Mouse (Mus musculus): Measurements from ENCODE around the gene Gm9958. TPM values are rescaled to one million over a fixed set of nuclear protein-coding genes. Genes with fewer than 3 reads are reported as not detected.

Gene Gm9958
- total RNA-seq (2022) = 1 to 10 TPM; 1.1 to 3.1 (median 2.2) TPM

- DNase-seq (ENCODE audit: low spot score in 2 of 2) = peak in 1 of 2 experiments; percentile 13
Measured at GRCm38 (mm10) chr5:90367067-90367303, at the start of gene Gm9958. Gm9958 (plus strand) TSS chr5:90367204.

DNA sequence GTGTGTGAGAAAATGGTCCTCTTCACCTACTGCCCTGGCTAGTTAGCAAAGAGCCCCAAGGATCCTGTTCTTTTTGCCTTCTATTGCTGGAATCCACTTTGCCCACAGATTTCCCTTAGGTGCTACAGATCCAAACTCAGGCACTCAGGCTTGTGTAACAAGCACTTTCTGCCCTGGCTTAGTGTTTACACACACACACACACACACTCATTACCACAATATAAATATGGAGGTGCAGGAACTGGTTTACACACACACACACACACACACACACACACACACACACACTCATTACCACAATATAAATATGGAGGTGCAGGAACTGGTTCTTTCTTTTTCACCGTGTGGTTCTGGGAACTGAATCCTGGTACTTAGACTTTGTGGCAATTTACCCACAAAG, 35.9 kb upstream of the Gm9958 start:
- DNase-seq (ENCODE audit: low spot score in 2 of 2) = no peak

- DNase-seq (ENCODE audit: low spot score in 2 of 2) = no peak
Measured at GRCm38 (mm10) chr5:90332478-90332877, 34.5 kb upstream of the Gm9958 start.

DNA sequence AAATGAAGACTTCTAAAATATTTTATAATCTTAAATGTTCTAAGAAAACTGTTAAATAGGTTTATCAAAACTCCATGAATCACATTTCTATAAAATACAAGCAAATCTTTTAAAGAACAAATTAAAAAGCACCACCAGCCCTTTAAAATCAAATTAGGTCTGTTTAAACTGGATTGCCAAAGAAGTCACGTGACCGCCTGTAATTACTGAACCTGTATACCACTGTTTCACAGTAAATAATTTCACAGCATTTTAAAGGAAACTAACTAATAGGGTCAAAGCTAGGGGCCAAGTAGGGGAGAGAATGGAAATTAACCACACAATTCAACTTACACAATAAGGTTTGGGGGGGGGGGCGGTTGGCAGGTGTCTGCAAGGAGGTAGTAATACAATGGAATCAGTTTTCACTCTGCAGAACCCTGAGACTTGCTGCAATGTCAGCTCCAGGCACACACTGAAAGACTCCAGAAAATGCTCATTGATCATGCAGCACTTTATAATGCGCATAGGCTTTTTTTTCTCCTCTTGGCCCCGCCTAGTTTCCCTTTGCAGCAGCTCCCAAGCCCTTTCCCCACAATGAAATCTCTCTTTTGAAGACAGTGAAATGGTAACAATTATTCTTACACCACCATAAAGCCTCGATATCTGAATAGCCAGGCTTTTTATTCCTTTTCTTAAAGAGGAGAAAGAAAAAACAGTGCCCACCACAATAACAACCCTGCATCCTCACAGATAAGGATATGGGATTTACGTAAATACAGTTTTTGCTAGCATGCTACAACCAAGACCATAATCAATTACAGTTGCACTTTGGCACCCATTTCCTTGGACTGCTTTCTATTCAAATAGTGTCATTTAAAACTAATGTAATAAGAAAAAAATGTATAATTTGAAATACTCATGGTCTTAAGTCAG, 28.6 kb upstream of the Gm9958 start:
- no peak for DNase-seq (ENCODE audit: low spot score in 2 of 2)

DNA sequence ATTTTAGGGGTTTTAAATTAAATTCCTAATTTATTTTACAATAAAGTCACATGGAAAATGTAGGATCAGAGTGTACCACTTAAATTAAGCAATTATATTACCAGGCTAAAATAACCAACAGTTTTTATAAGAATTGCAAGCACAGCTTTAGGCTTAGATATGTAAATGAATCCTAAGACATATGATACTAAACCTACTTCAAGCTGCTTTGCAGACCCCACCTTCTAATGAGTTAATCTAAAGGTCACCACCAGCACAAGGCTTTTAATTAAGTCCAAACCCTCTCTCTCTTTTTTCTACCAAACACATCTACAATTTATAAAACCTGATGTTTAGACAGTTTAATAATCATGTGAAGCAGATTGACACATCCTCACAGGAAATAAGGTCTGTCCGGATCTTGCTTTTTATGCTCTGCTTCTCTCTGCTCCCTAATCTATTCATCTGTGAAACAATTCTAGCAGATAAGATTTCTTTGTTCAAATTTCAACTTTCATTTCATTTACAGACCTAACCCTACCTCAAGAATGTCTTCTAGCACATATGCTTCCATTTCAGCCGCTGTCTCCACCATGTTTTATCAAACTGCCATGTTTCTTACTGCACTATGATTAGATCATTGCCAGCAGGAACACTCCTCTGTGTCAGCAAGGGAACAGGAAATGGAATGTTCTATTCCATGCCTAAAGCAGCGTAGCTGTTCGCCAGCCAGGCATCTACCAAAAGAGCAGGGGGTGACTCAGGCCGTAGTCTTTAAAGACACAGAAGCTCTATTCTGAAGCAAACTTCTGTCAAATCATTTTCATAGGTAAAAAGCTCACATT, 27.7 kb upstream of the Gm9958 start:
- peak; percentile 55 to 66 for DNase-seq (ENCODE audit: low spot score in 2 of 2)

DNA sequence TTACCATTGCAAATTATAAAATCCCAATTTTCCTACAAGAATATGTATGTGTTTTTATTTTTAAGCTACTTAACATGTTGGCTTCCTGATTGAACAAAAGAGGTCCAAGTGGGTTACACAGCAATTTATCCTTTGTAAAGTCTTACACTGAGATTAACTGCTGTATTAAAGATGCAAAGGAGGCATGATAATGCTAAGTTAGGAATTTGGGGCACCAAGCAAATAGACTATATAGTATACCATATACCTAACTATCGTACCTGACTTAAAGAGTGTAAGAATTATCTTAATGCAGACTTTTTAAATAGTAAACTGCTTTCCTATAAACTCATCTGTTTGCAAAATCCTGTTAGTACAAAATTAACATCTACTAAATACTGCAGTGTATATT, 27.1 kb upstream of the Gm9958 start:
- DNase-seq (ENCODE audit: low spot score in 2 of 2) = no peak

- no peak for DNase-seq (ENCODE audit: low spot score in 2 of 2)
Measured at GRCm38 (mm10) chr5:90340847-90341246, 26.2 kb upstream of the Gm9958 start.

- no peak for DNase-seq (ENCODE audit: low spot score in 2 of 2)
Measured at GRCm38 (mm10) chr5:90346877-90347276, 20.1 kb upstream of the Gm9958 start.

DNA sequence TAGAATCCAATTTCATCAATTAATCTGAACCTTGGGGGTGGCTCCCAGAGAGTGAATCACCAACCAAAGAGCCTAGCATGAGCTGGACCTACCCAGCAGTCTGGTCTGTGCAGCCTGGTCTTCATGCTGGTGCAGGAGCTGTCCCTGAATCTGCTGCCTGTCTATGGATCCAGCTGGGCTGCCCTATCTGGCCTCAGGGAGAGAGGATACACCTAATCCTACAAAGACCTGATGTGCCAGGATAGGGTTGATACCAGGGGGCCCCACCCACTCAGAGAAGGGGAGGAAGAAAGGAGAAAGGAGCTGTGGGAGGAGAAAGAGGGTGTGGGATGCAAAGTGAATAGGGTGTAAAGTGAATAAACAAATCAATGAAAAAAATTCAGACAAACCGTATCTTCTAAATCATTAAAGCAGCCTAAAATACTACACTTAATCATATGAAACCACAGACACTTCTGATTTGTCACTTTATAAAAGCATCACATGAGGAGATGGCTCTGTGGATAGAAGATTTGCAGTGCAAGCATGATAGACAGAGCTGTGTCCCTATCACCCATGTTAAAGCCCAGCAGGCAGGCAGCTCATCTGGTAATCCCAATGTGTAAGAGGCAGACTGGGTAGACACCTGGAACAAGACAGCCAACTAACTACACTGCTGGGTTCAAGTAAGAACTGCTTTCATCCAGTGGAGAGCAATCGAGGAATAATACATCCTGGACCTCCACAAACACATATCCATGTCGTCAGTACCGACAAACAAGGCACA, 13.3 kb upstream of the Gm9958 start:
- DNase-seq (ENCODE audit: low spot score in 2 of 2) = no peak

DNA sequence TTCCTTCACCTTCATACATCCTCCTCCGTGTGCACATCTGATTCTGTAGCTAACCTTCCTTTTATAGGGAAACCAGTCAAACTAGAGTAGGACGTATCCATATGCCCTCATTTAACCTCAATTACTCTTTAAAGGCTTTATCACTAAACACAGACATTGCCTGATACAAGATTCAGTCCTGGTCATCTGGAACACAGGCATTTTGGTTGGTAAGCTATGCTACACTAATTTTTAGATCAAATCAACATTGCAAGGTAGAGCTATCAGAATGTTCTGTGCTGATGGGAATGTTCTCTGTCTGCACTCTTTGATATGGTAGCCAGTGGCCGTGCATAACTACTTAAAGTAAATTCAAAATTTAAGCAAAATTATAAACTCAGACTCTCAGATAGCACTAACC, 11.2 kb upstream of the Gm9958 start:
- no peak for DNase-seq (ENCODE audit: low spot score in 2 of 2)

- peak; percentile 75 to 80 for DNase-seq (ENCODE audit: low spot score in 2 of 2)
Measured at GRCm38 (mm10) chr5:90364526-90364925, 2.5 kb upstream of the Gm9958 start.

- peak; percentile 38 to 47 for DNase-seq (ENCODE audit: low spot score in 2 of 2)
Measured at GRCm38 (mm10) chr5:90365141-90365951, 1.7 kb upstream of the Gm9958 start.

DNA sequence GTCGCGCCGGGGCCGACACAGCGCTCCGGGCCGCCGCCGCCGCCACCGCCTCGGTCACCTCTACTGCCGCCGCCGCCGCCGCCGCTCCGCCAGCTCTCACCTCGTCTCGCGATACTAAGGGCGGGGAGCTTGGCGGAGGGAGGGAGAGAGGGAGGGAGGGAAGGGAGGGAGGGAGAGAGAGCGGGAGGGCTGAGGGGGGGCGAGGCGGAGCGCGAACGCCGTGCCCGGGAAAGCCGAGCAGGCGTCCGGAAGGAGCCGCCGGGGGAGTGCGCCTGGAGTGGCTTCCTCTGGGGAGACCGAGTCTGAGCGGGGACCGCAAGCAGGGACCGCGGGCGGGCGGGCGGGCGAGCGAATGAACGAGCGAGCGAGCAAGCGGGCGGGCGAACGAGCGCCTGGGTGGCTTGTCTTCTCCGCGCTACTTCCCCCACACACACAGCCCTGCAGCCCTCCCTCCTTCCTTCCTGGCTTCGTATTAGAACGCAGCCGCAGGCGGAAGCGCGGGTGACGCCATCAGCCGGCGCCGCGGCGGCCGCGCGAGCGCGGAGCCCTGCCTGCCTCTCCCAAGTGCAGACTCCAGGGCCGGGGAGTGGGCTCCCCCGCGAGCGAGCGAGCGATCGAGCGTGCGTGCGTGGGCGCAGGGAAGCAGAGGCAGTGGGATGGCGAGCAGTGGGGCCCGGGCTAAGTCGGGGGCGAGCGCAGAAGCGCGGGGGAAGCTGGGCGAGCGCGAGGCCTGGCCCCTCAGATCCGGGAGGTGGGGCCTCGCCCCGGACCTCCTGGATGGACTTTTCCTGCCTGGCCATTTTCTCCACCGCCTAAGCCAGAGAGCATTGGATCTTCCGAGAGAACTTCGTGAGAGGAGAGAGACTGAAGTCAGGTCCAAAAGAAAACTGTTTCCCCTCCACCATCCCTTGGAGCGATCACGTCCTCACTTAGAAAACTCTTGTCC, 610 bp upstream of the Gm9958 start, which contains the start of gene Ankrd17:
Gene Ankrd17, minus strand, starts transcription at position 457 of the 946 bp plus-strand sequence.
- peak; percentile 88 to 91 for DNase-seq (ENCODE audit: low spot score in 2 of 2)

DNA sequence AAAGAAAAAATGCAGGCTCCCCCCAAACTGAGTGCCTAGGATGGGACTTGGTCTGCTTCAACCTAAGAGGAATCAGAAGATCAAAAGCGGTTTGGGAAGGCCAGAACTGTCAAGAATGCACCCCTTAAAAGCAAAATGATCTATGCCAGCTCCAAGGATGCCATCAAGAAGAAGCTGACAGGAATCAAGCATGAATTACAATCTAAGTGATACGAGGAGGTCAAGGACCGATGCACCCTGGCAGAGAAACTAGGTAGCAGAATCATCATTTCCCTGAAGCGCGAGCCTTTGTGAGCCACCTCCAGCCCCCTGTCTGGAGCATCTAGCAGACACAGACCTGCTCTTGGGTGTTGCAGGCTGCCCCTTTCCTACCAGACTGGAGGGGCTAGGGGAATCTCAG, 3.4 kb downstream of the Gm9958 start:
- no peak for DNase-seq (ENCODE audit: low spot score in 2 of 2)

- DNase-seq (ENCODE audit: low spot score in 2 of 2) = no peak
Measured at GRCm38 (mm10) chr5:90373708-90374107, 6.7 kb downstream of the Gm9958 start.

DNA sequence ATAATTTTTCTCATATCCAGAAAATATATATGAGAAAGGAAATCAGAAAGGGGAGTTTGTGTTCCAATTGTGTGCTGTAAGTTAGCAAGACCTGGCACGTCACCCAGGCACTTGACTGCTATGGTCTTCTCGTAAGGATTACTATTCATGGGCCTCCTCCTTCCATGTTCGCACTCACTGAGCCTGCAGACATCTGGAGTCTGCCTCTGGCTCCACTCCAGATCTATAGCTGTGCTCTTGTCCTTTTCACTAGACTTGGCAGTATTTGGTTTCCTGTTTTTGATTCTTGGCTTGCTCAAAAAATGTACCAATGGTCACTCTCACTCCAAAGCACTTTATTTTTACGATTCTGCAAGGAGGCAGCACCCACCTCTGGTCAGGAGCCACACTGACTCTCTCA, 14.5 kb downstream of the Gm9958 start:
- DNase-seq (ENCODE audit: low spot score in 2 of 2) = no peak

GRCm38 (mm10) chr5:90383080-90383479, 16.1 kb downstream of the Gm9958 start:
- no peak for DNase-seq (ENCODE audit: low spot score in 2 of 2)

GRCm38 (mm10) chr5:90393764-90394163, 26.8 kb downstream of the Gm9958 start:
- no peak for DNase-seq (ENCODE audit: low spot score in 2 of 2)

GRCm38 (mm10) chr5:90394322-90394721, 27.3 kb downstream of the Gm9958 start:
- no peak for DNase-seq (ENCODE audit: low spot score in 2 of 2)

GRCm38 (mm10) chr5:90396817-90397216, 29.8 kb downstream of the Gm9958 start:
- DNase-seq (ENCODE audit: low spot score in 2 of 2) = no peak
